Comparison of ENCODE assay signal across 8 mouse cellular contexts in genomic region chr2:152789591-152789999, GRCm38 (mm10). TPM values are rescaled to one million over a fixed set of nuclear protein-coding genes. Genes with fewer than 3 reads are reported as not detected.
DNase-seq lines count a peak whose midpoint lies in the region; ATAC-seq and TF ChIP-seq lines count a peak whose summit lies in the region.

No protein-coding gene starts in this region.

- H3K79me2 ChIP-seq in myocyte (ENCODE audit: control insufficient read depth, insufficient read depth), result peaks cover 59% of the 10 kb centered on the region

- H3K27ac ChIP-seq in heart, embryonic 13.5 days (replicated peaks), result peak overlapping the region; percentile 95
- H3K27ac ChIP-seq in limb, embryonic 10.5 days, result 0 out of 2 replicates have a peak overlapping the region, but pooled peaks have one; percentile 47

- no peak overlapping the region for H3ac ChIP-seq in myocyte (ENCODE audit: control insufficient read depth, insufficient read length)

- H3K9me3 ChIP-seq in heart, embryonic 13.5 days, result no peaks in the 10 kb centered on the region
- H3K9me3 ChIP-seq in limb, embryonic 10.5 days (replicated peaks), result no peaks in the 10 kb centered on the region

- peaks cover 97% of the 10 kb centered on the region for H3K4me1 ChIP-seq in heart, embryonic 13.5 days
- peaks cover 22% of the 10 kb centered on the region for H3K4me1 ChIP-seq in limb, embryonic 10.5 days

- peak overlapping the region; percentile 61 for H3K4me2 ChIP-seq in heart, embryonic 13.5 days
- H3K4me2 ChIP-seq in myocyte (ENCODE audit: low read depth), result peak overlapping the region; percentile 47

- no peak for TF ChIP-seq POLR2A in myocyte (IDR thresholded peaks at IDR 0.05; ENCODE audit: insufficient read length, low read depth)

- peak overlapping the region; percentile 18; the same call in 1 of the 2 replicates for H3K4me3 ChIP-seq in heart, embryonic 13.5 days
- H3K4me3 ChIP-seq in limb, embryonic 10.5 days, result no peak overlapping the region
- H3K4me3 ChIP-seq in myocyte, result no peak overlapping the region

- DNase-seq in limb, embryonic 10.5 days (ENCODE audit: low spot score), result no peak
- DNase-seq in thymus, postnatal 4 days, result peak; percentile 72
- DNase-seq in testis, postnatal 10 days (ENCODE audit: low spot score), result no peak
- no peak for DNase-seq in adrenal gland, adult 2 months

- peaks cover 5% of the 10 kb centered on the region; the same call in 1 of the 2 replicates for H3K36me3 ChIP-seq in heart, embryonic 13.5 days
- H3K36me3 ChIP-seq in limb, embryonic 10.5 days, result peaks cover 19% of the 10 kb centered on the region
- H3K36me3 ChIP-seq in myocyte (ENCODE audit: control insufficient read depth, insufficient read depth), result peaks cover 7% of the 10 kb centered on the region

- no peaks in the 10 kb centered on the region for H3K27me3 ChIP-seq in heart, embryonic 13.5 days (replicated peaks)
- no peaks in the 10 kb centered on the region for H3K27me3 ChIP-seq in limb, embryonic 10.5 days (ENCODE audit: low read depth, poor library complexity, severe bottlenecking)
- H3K27me3 ChIP-seq in myocyte (ENCODE audit: control insufficient read depth, insufficient read depth, insufficient read length), result no peaks in the 10 kb centered on the region

- H3K9ac ChIP-seq in heart, embryonic 13.5 days, result peak overlapping the region; percentile 70; the same call in 1 of the 2 replicates

- WGBS in heart, embryonic 13.5 days, result 8% methylated on average over 4 of the region's 4 CpGs
- 34% methylated on average over 4 of the region's 4 CpGs for WGBS in limb, embryonic 10.5 days

- ATAC-seq in CD4-positive, CD25-positive, alpha-beta regulatory T cell, adult 4 months, result peak; percentile 79
- ATAC-seq in activated CD4-positive, CD25-positive, alpha-beta regulatory T cell, adult 4 months, result peak; percentile 80
- peak; percentile 52 for ATAC-seq in heart, embryonic 13.5 days (ENCODE audit: extremely low read depth, insufficient number of reproducible peaks, low FRiP score, low TSS enrichment)

TF ChIP-seq in myocyte, 11 proteins besides CTCF, POLR2A, EP300 and RAD21:
- TF ChIP-seq MAX (IDR thresholded peaks at IDR 0.05; ENCODE audit: low read depth) (no peak), TCF12 (IDR thresholded peaks at IDR 0.05; ENCODE audit: insufficient read depth, poor library complexity, severe bottlenecking) (no peak), REST (IDR thresholded peaks at IDR 0.05; ENCODE audit: insufficient read depth, insufficient read length) (no peak), TCF3 (IDR thresholded peaks at IDR 0.05; ENCODE audit: insufficient read length, low read depth) (no peak)

RNA-seq across cellular contexts. Expression of gene Cox4i2, which starts 35.6 kb away (rescaled TPM):
- polyA plus RNA-seq in CD4-positive, CD25-positive, alpha-beta regulatory T cell, adult 4 months (2017; shearing (Covaris generic)), result under 1 TPM in 1 of 2 experiments, not detected in 1; 0.46 TPM
- not detected for polyA plus RNA-seq in activated CD4-positive, CD25-positive, alpha-beta regulatory T cell, adult 4 months (2017; shearing (Covaris generic))
- polyA plus RNA-seq in heart, embryonic 13.5 days (2015; fragmentation: Nextera tagmentation; extraction: Ambion mirVana), result 11.8 and 13.4 TPM in 2 replicates
- polyA plus RNA-seq in limb, embryonic 10.5 days (2016; fragmentation: Nextera tagmentation; extraction: Ambion mirVana), result 11.2 and 18.4 TPM in 2 replicates
- polyA plus RNA-seq in myocyte (2012; fragmentation: generic; extraction: Trizol), result not detected
- 1 to 10 TPM; 1.4 to 3.4 TPM for total RNA-seq in adrenal gland, adult 2 months (2021)
- 3.9 and 4.4 TPM in 2 replicates for polyA plus RNA-seq in adrenal gland, adult 2 months (2012; rRNA removed)

RNA-seq across cellular contexts. Expression of gene Bcl2l1, which starts 41.9 kb away (rescaled TPM):
- polyA plus RNA-seq in CD4-positive, CD25-positive, alpha-beta regulatory T cell, adult 4 months (2017; shearing (Covaris generic)), result 10 to 100 TPM; 55.5 to 75.0 TPM
- 10 to 100 TPM; 52.4 to 59.9 TPM for polyA plus RNA-seq in activated CD4-positive, CD25-positive, alpha-beta regulatory T cell, adult 4 months (2017; shearing (Covaris generic))
- 59.6 and 62.8 TPM in 2 replicates for polyA plus RNA-seq in heart, embryonic 13.5 days (2015; fragmentation: Nextera tagmentation; extraction: Ambion mirVana)
- polyA plus RNA-seq in limb, embryonic 10.5 days (2016; fragmentation: Nextera tagmentation; extraction: Ambion mirVana), result 90.1 and 103 TPM in 2 replicates
- polyA plus RNA-seq in myocyte (2012; fragmentation: generic; extraction: Trizol), result 57.0 TPM
- total RNA-seq in adrenal gland, adult 2 months (2021), result 10 to 100 TPM; 54.3 to 79.7 TPM
- polyA plus RNA-seq in adrenal gland, adult 2 months (2012; rRNA removed), result 42.4 and 43.8 TPM in 2 replicates

RNA-seq across cellular contexts. Expression of gene Id1, which starts 53.5 kb away (rescaled TPM):
- polyA plus RNA-seq in CD4-positive, CD25-positive, alpha-beta regulatory T cell, adult 4 months (2017; shearing (Covaris generic)), result under 1 TPM; 0.75 to 0.82 TPM
- under 1 TPM; 0.56 to 0.97 TPM for polyA plus RNA-seq in activated CD4-positive, CD25-positive, alpha-beta regulatory T cell, adult 4 months (2017; shearing (Covaris generic))
- 56.7 and 58.8 TPM in 2 replicates for polyA plus RNA-seq in heart, embryonic 13.5 days (2015; fragmentation: Nextera tagmentation; extraction: Ambion mirVana)
- 132 and 178 TPM in 2 replicates for polyA plus RNA-seq in limb, embryonic 10.5 days (2016; fragmentation: Nextera tagmentation; extraction: Ambion mirVana)
- 59.5 TPM for polyA plus RNA-seq in myocyte (2012; fragmentation: generic; extraction: Trizol)
- total RNA-seq in adrenal gland, adult 2 months (2021), result 10 to 100 TPM; 41.5 to 67.3 TPM
- 186 and 275 TPM in 2 replicates for polyA plus RNA-seq in adrenal gland, adult 2 months (2012; rRNA removed)

RNA-seq across cellular contexts. Expression of gene Tpx2, which starts 58.2 kb away (rescaled TPM):
- 1 to 10 TPM; 4.0 to 9.7 TPM for polyA plus RNA-seq in CD4-positive, CD25-positive, alpha-beta regulatory T cell, adult 4 months (2017; shearing (Covaris generic))
- polyA plus RNA-seq in activated CD4-positive, CD25-positive, alpha-beta regulatory T cell, adult 4 months (2017; shearing (Covaris generic)), result 10 to 100 TPM; 21.3 to 23.3 TPM
- 51.1 and 55.5 TPM in 2 replicates for polyA plus RNA-seq in heart, embryonic 13.5 days (2015; fragmentation: Nextera tagmentation; extraction: Ambion mirVana)
- polyA plus RNA-seq in limb, embryonic 10.5 days (2016; fragmentation: Nextera tagmentation; extraction: Ambion mirVana), result 141 and 147 TPM in 2 replicates
- 26.3 TPM for polyA plus RNA-seq in myocyte (2012; fragmentation: generic; extraction: Trizol)
- total RNA-seq in adrenal gland, adult 2 months (2021), result 1 to 10 TPM; 2.0 to 4.2 TPM
- 0.18 and 0.40 TPM in 2 replicates for polyA plus RNA-seq in adrenal gland, adult 2 months (2012; rRNA removed)

Comparison
In these comparisons a context has a peak if more than half of its experiments do, and no peak if none do; other contexts are left out.
1. RNA of gene Id1, which starts 53.5 kb away (polyA plus RNA-seq): 186 to 275 TPM in adrenal gland, adult 2 months, 132 to 178 TPM in limb, embryonic 10.5 days, 59.5 TPM in myocyte (single experiment) and 56.7 to 58.8 TPM in heart, embryonic 13.5 days; 0.56 to 0.97 TPM in activated CD4-positive, CD25-positive, alpha-beta regulatory T cell, adult 4 months and 0.75 to 0.82 TPM in CD4-positive, CD25-positive, alpha-beta regulatory T cell, adult 4 months; every median in the first group is over 10 times any median in the second.
2. Peak in every context shown above with its lines, with median percentiles within 50 percentile points of each other: ATAC-seq.